Mouse (Mus musculus) embryonic stem cell, embryonic (primary cell): ENCODE results near the gene Slc38a4.

ENCODE experiments used
- CTCF ChIA-PET, 4 experiments: fragments of 300-600 bp in 2 of 4; fragments of 350-600 bp in 2 of 4; sonication (Branson Sonifier 250); formaldehyde crosslinking; loops; one replicate each; lab custom pipeline; 2022; ENCODE audit warnings: inconsistent platforms in 2 of 4; lab: Charles Lee
- POLR2A ChIA-PET, 4 experiments: fragments of 300-600 bp in 2 of 4; fragments of 350-600 bp in 2 of 4; sonication (Branson Sonifier 250); formaldehyde crosslinking; loops; one replicate each; lab custom pipeline; 2022; ENCODE audit warnings: antibody characterized with exemption in 4 of 4, inconsistent platforms in 1 of 4; lab: Charles Lee

Gene Slc38a4

DNA sequence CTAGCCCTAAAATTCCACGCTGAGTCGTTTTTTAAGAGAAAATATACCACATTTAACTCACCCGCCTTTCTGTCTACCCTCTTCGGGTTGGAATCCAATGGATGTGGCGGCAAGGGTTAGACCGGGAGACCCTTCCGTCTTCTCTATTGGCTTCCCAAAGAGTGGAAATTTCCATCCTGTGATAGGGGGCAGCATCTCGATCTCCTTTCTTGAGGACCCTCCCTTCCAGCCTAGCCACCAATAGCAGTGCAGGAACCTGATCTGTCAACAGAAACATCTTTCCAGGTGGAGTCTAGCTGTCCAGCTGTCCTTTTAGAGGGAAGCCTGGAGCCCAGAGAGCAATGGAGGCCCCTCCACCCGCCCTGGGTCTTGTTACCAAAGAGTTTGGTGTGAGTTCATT is at the start of gene Slc38a4:
TSS of gene Slc38a4 (minus strand) at position 163 of the 400 bp plus-strand sequence.
- CTCF ChIA-PET, result interaction anchor here in 1 of 4 experiments (1.1 kb wide), 1 partner anchor 70 kb away, joined by 3 read pairs; no protein-coding TSS in a partner anchor
- POLR2A ChIA-PET, result interaction anchor here in 3 of 4 experiments (0.5 to 2.8 kb wide), 31 partner anchors 9 to 947 kb away, joined by 3 to 18 read pairs (median 4); no protein-coding TSS in a partner anchor

DNA sequence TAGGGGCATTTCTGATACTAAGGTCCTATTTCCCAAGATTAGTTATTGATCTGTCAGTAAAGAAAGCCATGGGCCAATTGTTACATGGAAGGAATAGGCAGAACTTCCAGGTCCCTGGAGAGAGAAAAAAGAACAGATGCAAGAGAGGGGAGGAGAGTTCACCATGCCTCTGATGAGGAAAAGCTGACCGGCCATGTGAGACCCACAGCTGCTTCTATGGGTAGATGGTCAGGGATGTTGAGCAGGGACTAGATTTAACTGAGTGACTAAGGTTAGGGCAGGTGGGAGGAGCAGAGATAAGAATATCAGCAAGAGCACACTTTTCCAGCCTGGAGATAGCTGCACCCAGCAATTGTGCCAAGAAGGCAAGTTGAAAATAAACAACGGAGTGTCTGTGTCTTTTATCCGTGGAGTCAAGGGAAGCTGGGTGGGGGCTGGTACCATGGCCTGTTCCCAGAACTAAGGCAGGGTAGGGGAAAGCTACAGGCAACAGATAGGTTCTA is 49.2 kb upstream of the Slc38a4 start:
- CTCF ChIA-PET, result interaction anchor here in 1 of 4 experiments (1.5 kb wide), 1 partner anchor 168 kb away, joined by 3 read pairs; no protein-coding TSS in a partner anchor
- POLR2A ChIA-PET, result interaction anchor here in 2 of 4 experiments (0.6 kb wide), 2 partner anchors 13 to 74 kb away, joined by 3 read pairs; no protein-coding TSS in a partner anchor

DNA sequence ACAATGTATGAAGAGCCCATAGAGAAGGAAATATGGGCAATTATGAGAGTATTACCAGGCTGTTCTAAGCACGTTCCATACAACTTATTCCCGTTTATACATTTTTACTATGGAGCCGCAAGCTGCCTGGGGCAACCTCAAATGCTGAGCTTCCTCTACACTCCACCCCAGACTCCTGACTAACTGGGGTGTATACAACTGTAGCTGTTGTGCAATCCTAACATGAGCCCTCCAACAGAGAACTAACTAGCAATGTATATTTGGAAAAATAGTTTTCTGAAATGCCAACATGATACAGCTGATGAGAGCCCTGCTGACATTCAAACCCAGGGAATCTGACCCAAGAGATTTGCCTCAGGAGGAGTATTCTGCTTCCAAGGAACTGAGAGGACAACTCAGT is 48.3 kb upstream of the Slc38a4 start:
- CTCF ChIA-PET, result interaction anchor here in 1 of 4 experiments (1.5 kb wide), 1 partner anchor 167 kb away, joined by 3 read pairs; no protein-coding TSS in a partner anchor

GRCm38 (mm10) chr15:97102811-97103210 is 47.1 kb upstream of the Slc38a4 start:
- ChIA-PET POLR2A (interaction anchor here in 1 of 4 experiments (2.0 kb wide), 1 partner anchor 64 kb away, joined by 4 read pairs; no protein-coding TSS in a partner anchor), CTCF (no interaction called here)

More for the DNA sequence above, 48.3 kb upstream of the Slc38a4 start:
- POLR2A ChIA-PET, result interaction anchor here in 1 of 4 experiments (0.6 kb wide), 1 partner anchor 31 kb away, joined by 4 read pairs; no protein-coding TSS in a partner anchor

- ChIA-PET POLR2A (interaction anchor here in 1 of 4 experiments (2.0 kb wide), 1 partner anchor 65 kb away, joined by 4 read pairs; no protein-coding TSS in a partner anchor), CTCF (no interaction called here)
These were observed 46.4 kb upstream of the Slc38a4 start for GRCm38 (mm10) chr15:97102181-97102580.

DNA sequence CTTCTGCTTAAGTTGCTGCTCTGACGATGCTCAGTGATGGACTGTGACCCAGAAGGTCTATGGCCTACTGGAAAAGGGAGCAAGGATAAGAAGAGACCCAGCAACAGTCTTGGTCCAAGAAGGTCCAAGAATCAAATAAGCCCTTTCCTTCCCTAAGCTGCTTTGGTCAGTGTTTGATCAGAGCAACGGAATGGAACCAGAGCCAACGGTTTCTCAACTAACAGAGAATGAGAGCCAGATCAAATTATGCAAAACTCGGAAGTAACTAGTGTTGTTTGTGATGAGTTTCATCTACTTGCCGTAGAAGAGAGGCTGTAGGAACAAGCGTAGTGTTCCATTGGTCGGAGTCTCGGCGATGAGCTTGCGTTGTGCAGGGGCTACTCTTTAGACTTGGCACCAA is 43.3 kb upstream of the Slc38a4 start:
- POLR2A ChIA-PET, result interaction anchor here in 1 of 4 experiments (0.6 kb wide), 1 partner anchor 788 kb away, joined by 5 read pairs; no protein-coding TSS in a partner anchor
- CTCF ChIA-PET, result no interaction called here

GRCm38 (mm10) chr15:97097548-97097947 is 41.8 kb upstream of the Slc38a4 start:
- POLR2A ChIA-PET, result interaction anchor here in 3 of 4 experiments (0.5 to 1.0 kb wide), 5 partner anchors 19 to 615 kb away, joined by 3 to 5 read pairs (median 4); no protein-coding TSS in a partner anchor

DNA sequence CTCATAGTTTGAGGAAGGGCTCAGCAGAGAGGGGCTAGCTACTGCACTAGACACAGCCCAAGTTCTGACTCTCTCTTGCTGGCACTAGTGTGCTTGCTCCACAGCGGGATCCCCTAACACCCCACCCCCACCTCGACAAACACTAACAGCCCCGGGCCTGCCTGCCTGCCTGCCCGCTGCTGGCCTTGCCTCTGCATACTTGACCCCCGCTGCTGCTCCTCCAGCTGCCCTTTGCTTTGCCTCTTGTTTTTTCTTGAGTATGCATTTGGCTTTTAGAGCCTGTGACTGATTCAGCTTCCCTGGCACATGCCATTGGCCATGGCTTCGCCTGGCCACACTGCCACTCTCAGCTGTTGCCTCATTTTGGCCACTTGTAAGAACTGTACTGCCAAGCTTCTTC is 33.8 kb upstream of the Slc38a4 start:
- ChIA-PET POLR2A (interaction anchor here in 2 of 4 experiments (0.6 kb wide), 3 partner anchors 43 to 1203 kb away, joined by 3 to 8 read pairs (median 3); no protein-coding TSS in a partner anchor), CTCF (interaction anchor here in 1 of 4 experiments (0.6 to 0.9 kb wide), 2 partner anchors 8 to 153 kb away, joined by 3 read pairs; no protein-coding TSS in a partner anchor)

More at GRCm38 (mm10) chr15:97097548-97097947, 41.8 kb upstream of the Slc38a4 start:
- CTCF ChIA-PET, result interaction anchor here in 2 of 4 experiments (0.6 to 0.9 kb wide), 2 partner anchors 8 to 16 kb away, joined by 3 to 5 read pairs; no protein-coding TSS in a partner anchor

DNA sequence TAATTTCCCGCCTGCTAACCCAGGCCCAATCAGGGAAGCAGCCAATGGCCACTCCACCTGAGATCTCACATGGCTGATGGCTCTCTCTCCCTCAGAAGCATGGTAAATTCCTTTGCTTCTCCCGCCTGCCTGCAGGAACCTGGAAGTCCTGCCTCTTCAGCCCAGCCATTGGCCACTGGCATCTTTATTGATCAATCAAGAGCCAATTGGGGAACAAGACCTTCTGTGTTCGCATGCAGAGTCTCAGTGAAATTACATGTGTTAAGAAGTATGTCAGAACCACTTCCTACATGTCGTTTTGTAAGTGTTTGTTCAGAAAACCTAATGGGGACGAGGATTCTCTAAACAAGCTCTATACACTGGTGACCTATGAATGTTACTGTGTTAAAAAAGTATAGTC is 30.1 kb upstream of the Slc38a4 start:
- POLR2A ChIA-PET, result interaction anchor here in 3 of 4 experiments (0.5 to 2.0 kb wide), 8 partner anchors 9 to 133 kb away, joined by 3 to 5 read pairs (median 4); no protein-coding TSS in a partner anchor
- CTCF ChIA-PET, result interaction anchor here in 2 of 4 experiments (0.6 to 1.6 kb wide), 3 partner anchors 15 to 149 kb away, joined by 3 read pairs; no protein-coding TSS in a partner anchor

DNA sequence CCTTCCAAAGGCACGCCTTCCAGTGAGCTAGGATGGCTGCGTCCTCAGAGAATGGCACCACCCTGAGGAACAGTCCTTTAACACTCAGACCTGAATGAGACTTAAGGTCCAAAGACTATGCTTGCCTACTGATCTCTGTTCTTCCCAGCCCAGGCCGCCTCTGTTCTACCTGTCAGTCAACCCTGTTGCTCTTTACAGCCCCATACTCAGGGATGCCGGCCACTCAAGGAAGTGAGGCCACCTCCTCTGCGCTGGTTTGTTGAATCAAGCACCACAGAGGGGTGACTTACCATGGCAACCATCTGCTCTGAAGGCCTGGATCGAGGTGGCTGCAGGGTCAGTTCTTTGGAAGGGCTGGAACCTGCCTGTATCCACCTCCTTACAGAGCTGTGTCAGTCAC is 21.9 kb upstream of the Slc38a4 start:
- ChIA-PET CTCF (no interaction called here), POLR2A (interaction anchor here in 3 of 4 experiments (0.6 to 5.0 kb wide), 5 partner anchors 8 to 742 kb away, joined by 3 to 24 read pairs (median 5); partner anchors contain the start of gene Slc38a4 (in 1 of the 3))

DNA sequence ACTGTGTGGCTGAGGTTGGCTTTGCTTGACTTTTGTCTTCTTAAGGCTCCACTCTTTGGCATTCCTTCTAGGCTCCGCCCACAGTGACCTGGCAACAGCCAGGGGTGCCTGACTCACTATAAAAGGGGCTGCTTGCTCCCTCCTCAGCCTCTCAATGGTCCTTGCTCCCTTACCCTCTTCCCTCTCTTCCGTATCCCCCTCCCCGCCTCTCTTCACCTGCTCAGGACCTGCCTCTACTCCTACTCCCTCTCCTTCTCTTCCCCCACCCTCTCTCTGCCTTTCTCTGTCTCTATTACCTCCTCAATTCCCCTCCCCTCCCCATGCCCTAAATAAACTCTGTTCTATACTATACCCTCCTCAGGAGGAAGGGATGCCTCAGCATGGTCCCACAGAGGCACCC is 20.3 kb upstream of the Slc38a4 start:
- ChIA-PET CTCF (no interaction called here), POLR2A (interaction anchor here in 3 of 4 experiments (0.6 to 5.0 kb wide), 7 partner anchors 9 to 503 kb away, joined by 3 to 24 read pairs (median 5); no protein-coding TSS in a partner anchor)

DNA sequence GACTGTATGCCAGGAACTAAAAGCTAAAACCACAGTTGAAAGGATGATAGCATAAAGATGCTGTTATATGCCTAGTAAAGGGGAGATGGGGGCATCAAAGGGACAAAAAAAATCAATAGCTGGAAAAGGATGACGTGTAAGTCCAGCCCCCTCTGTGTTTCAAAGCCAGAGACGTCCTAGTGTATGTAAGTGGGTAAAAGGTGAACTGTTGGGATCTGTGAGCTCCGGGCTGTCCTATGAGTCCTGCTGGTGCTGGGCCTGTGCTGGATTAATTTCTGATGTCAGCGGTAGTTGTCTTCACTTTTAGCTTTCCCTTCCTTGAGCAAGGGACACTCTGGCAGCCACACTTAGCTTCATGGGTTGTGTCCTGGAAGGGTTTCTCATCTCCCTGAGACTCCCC is 19.5 kb upstream of the Slc38a4 start:
- ChIA-PET POLR2A (interaction anchor here in 2 of 4 experiments (0.6 to 5.0 kb wide), 7 partner anchors 10 to 122 kb away, joined by 3 to 24 read pairs (median 4); no protein-coding TSS in a partner anchor), CTCF (no interaction called here)

- ChIA-PET CTCF (no interaction called here), POLR2A (interaction anchor here in 3 of 4 experiments (0.6 to 1.8 kb wide), 6 partner anchors 14 to 300 kb away, joined by 3 to 5 read pairs (median 4); partner anchors contain the start of gene Slc38a4 (in 1 of the 3))
These were observed 17.4 kb upstream of the Slc38a4 start for GRCm38 (mm10) chr15:97072859-97073826.

GRCm38 (mm10) chr15:97067340-97068136 is 11.8 kb upstream of the Slc38a4 start:
- CTCF ChIA-PET, result interaction anchor here in 2 of 4 experiments (0.6 to 2.2 kb wide), 3 partner anchors 58 to 106 kb away, joined by 3 to 7 read pairs (median 3); no protein-coding TSS in a partner anchor
- POLR2A ChIA-PET, result interaction anchor here in 2 of 4 experiments (0.9 to 3.7 kb wide), 7 partner anchors 9 to 82 kb away, joined by 3 to 16 read pairs (median 3); no protein-coding TSS in a partner anchor

DNA sequence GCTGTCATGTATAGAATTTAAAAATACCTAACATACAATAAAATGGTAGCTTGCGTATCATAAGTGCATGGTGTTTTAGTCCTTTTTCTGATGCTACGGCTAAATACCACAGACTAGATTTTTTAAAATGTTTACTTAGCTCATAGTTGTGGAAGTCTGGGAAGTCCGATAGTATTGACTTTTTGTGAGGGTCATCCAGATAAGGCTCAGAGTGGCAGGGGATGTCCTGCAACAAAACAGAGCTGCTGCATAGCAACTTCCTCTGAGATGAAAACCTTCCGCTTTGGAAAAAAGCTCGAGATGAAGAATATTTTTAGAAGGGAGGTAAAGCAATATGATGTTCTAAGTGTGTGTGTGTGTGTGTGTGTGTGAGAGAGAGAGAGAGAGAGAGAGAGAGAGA is 11.2 kb upstream of the Slc38a4 start:
- CTCF ChIA-PET, result interaction anchor here in 2 of 4 experiments (0.6 to 2.2 kb wide), 3 partner anchors 59 to 105 kb away, joined by 3 to 7 read pairs (median 3); no protein-coding TSS in a partner anchor
- POLR2A ChIA-PET, result interaction anchor here in 2 of 4 experiments (1.0 to 3.7 kb wide), 6 partner anchors 8 to 82 kb away, joined by 3 to 16 read pairs (median 3); no protein-coding TSS in a partner anchor

GRCm38 (mm10) chr15:97063211-97063610 is 7.5 kb upstream of the Slc38a4 start:
- CTCF ChIA-PET, result interaction anchor here in 2 of 4 experiments (0.6 to 1.1 kb wide), 2 partner anchors 35 to 36 kb away, joined by 3 read pairs; no protein-coding TSS in a partner anchor
- POLR2A ChIA-PET, result interaction anchor here in 3 of 4 experiments (0.7 to 2.0 kb wide), 7 partner anchors 10 to 71 kb away, joined by 3 to 9 read pairs (median 4); no protein-coding TSS in a partner anchor
